Mouse (Mus musculus) neural tube, embryonic 14.5 days (tissue): ENCODE measurements at regions not wholly inside any gene's neighbourhood (a gene's known extent, or its start where the extent isn't known, plus 50 kb on each side); places are given as distances from the start of the nearest gene placed in this dataset.
"Not testable (repeated sequence)": the region's sequence is repeated elsewhere in the genome, so short reads cannot be mapped to it uniquely, and the experiment has no call there.

Source experiments
- ATAC-seq: fragments of 200-750 bp; cut with Nextera tagmentation; 2 replicates; pipeline ENCODE4 v1.8.0; 2017; ENCODE audit warnings: low read depth, mild to moderate bottlenecking, moderate TSS enrichment, moderate library complexity
- H3K27ac ChIP-seq: fragments of 300-500 bp; sonication (generic); 2 replicates; pipeline ENCODE4 v1.5.1; 2014; ENCODE audit warnings: low read depth, mild to moderate bottlenecking, control low read depth, low read length, moderate library complexity, mixed read lengths
- H3K27me3 ChIP-seq: fragments of 300-500 bp; sonication (generic); 2 replicates; pipeline ENCODE4 v1.6.1; 2014; ENCODE audit warnings: low read length; ENCODE audit not compliant: control insufficient read depth, insufficient read depth
- H3K36me3 ChIP-seq: fragments of 300-500 bp; sonication (generic); 2 replicates; pipeline ENCODE4 v1.6.1; 2014; ENCODE audit warnings: low read length, mixed read lengths; ENCODE audit not compliant: control insufficient read depth, insufficient read depth
- H3K4me1 ChIP-seq: fragments of 300-500 bp; sonication (generic); 2 replicates; pipeline ENCODE4 v1.6.1; 2014; ENCODE audit warnings: low read length; ENCODE audit not compliant: control insufficient read depth, insufficient read depth
- H3K4me2 ChIP-seq: fragments of 300-500 bp; sonication (generic); 2 replicates; pipeline ENCODE4 v1.6.1; 2014; ENCODE audit warnings: mild to moderate bottlenecking, low read depth, low read length, control low read depth
- H3K4me3 ChIP-seq: fragments of 300-500 bp; sonication (generic); 2 replicates; pipeline ENCODE4 v1.5.1; 2014; ENCODE audit warnings: low read depth, low read length, control low read depth, mixed read lengths
- H3K9ac ChIP-seq: fragments of 300-500 bp; sonication (generic); replicated peaks from 2 replicates; pipeline ENCODE4 v1.6.1; 2014; ENCODE audit warnings: low read depth, mild to moderate bottlenecking, control low read depth, low read length, mixed read lengths
- H3K9me3 ChIP-seq: fragments of 300-500 bp; sonication (generic); 2 replicates; pipeline ENCODE4 v1.6.1; 2016; ENCODE audit warnings: low read length; ENCODE audit not compliant: control insufficient read depth
- WGBS: fragments of 180-500 bp; shearing (Covaris S2); extraction: QIAGEN DNeasy Blood & Tissue Kit; methylation state at CpG from one replicate; pipeline ENCODE4 v1.1.7; 2014; 5-methylcytosine and 5-hydroxymethylcytosine counted together

- WGBS = 94% methylated on average over 2 of the region's 2 CpGs
- not testable (repeated sequence) for ATAC-seq, H3K27me3 ChIP-seq, H3K27ac ChIP-seq, H3K36me3 ChIP-seq, H3K4me1 ChIP-seq, H3K4me3 ChIP-seq, H3K9me3 ChIP-seq, H3K9ac ChIP-seq, H3K4me2 ChIP-seq
Observed at GRCm38 (mm10) chr17:69650496-69650895, 211.4 kb downstream of the Akain1 start.

- H3K9ac ChIP-seq = no peak overlapping the region
- no peaks in the 10 kb centered on the region for H3K4me1 ChIP-seq
- H3K4me3 ChIP-seq = no peak overlapping the region
- no peak for ATAC-seq
- H3K9me3 ChIP-seq = no peaks in the 10 kb centered on the region
- 49% methylated on average over 2 of the region's 2 CpGs for WGBS
- no peak overlapping the region for H3K4me2 ChIP-seq
- no peaks in the 10 kb centered on the region for H3K27me3 ChIP-seq
- H3K36me3 ChIP-seq = no peaks in the 10 kb centered on the region
- H3K27ac ChIP-seq = no peak overlapping the region
Observed at GRCm38 (mm10) chr17:69654586-69654985, 215.5 kb downstream of the Akain1 start.

DNA sequence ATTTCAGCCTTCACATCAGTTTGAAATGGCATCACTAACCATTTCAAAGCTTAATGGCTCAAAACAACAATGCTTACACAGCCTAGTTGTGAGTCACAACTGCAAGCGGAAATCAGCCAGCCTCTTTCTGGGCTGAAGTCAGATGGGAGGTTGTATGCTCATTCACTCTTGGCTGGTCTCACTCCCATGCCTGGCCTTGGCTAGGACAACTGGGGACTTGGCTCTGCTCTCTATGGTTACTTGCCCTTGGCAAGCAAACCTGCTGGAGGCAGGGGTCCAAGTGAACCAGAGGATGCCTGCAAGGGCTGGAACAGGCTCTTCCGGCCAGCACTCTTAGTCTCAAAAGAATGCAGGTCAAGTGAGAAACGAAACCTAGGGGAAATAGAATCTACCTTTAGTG lies 233.4 kb downstream of the Akain1 start:
- no peak overlapping the region for H3K9ac ChIP-seq
- ATAC-seq = peak; percentile 58; the same call in 1 of the 2 replicates

DNA sequence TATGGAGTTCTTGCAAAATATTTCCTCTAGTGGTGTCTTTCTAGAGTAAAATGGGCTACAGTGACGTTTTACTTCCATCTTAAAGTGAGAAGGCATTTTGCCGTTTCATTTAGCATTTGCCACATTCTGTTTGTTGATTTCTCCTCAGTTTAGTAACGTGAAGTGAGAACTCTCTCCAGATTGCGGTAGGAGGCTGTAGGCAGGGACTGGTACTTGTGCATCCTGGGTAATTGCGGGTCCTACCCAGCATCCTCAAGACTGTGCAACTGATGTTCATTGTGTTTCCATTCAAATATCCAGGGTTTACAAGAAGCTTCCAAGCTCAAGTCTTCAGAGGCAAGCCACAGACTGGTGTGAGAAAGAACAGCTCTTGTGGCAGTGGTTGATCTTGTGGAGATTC lies 244.0 kb downstream of the Akain1 start:
- Histone ChIP-seq H3K4me3 (no peak overlapping the region), H3K36me3 (no peaks in the 10 kb centered on the region), H3K4me2 (no peak overlapping the region), H3K9ac (no peak overlapping the region), H3K27me3 (no peaks in the 10 kb centered on the region), H3K27ac (no peak overlapping the region), H3K9me3 (no peaks in the 10 kb centered on the region), H3K4me1 (no peaks in the 10 kb centered on the region)
- ATAC-seq = no peak
- WGBS = 89% methylated on average over 5 of the region's 5 CpGs

More for the DNA sequence above, 233.4 kb downstream of the Akain1 start:
- 79% methylated on average over 3 of the region's 3 CpGs for WGBS
- Histone ChIP-seq H3K27me3 (no peaks in the 10 kb centered on the region), H3K4me3 (no peak overlapping the region), H3K27ac (no peak overlapping the region), H3K36me3 (no peaks in the 10 kb centered on the region), H3K9me3 (no peaks in the 10 kb centered on the region), H3K4me1 (no peaks in the 10 kb centered on the region), H3K4me2 (no peak overlapping the region)

- H3K4me2 ChIP-seq = no peak overlapping the region
Observed at GRCm38 (mm10) chr17:69685625-69686257, 246.6 kb downstream of the Akain1 start.

GRCm38 (mm10) chr17:69686383-69686782 lies 247.3 kb downstream of the Akain1 start:
- no peaks in the 10 kb centered on the region for H3K36me3 ChIP-seq
- WGBS = 74% methylated on average over 2 of the region's 2 CpGs
- ATAC-seq = no peak
- H3K4me2 ChIP-seq = no peak overlapping the region
- H3K4me1 ChIP-seq = no peaks in the 10 kb centered on the region
- H3K4me3 ChIP-seq = no peak overlapping the region
- H3K27me3 ChIP-seq = no peaks in the 10 kb centered on the region
- no peak overlapping the region for H3K27ac ChIP-seq
- H3K9ac ChIP-seq = no peak overlapping the region
- no peaks in the 10 kb centered on the region for H3K9me3 ChIP-seq

More at GRCm38 (mm10) chr17:69685625-69686257, 246.6 kb downstream of the Akain1 start:
- Histone ChIP-seq H3K4me3 (no peak overlapping the region), H3K36me3 (no peaks in the 10 kb centered on the region), H3K27me3 (no peaks in the 10 kb centered on the region), H3K4me1 (no peaks in the 10 kb centered on the region), H3K9ac (no peak overlapping the region), H3K27ac (no peak overlapping the region), H3K9me3 (no peaks in the 10 kb centered on the region)
- WGBS = 62% methylated on average over 5 of the region's 5 CpGs
- no peak for ATAC-seq

DNA sequence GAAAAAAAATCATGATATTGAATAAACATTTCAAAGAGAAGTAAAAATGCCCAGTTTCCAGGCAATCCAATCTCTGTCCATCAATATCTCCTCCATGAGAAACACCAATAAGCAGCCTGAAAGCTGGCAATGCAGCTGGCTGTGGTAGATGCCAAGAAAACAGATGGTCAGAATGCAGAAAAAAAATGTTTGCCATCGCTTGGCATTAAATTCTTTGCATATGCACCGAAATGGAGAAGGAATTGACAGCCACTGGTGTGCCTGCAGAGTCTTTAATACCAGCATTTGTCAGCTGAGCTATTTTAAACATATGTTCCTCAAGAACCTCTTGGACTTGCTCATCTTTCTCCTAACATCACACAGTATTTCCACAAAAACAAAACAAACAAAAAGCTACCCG lies 256.2 kb downstream of the Akain1 start:
- Histone ChIP-seq H3K4me1 (no peaks in the 10 kb centered on the region), H3K9ac (no peak overlapping the region), H3K4me2 (no peak overlapping the region), H3K36me3 (no peaks in the 10 kb centered on the region), H3K27me3 (no peaks in the 10 kb centered on the region), H3K4me3 (no peak overlapping the region), H3K27ac (no peak overlapping the region), H3K9me3 (no peaks in the 10 kb centered on the region)
- ATAC-seq = no peak
- WGBS = 84% methylated on average over 3 of the region's 3 CpGs

DNA sequence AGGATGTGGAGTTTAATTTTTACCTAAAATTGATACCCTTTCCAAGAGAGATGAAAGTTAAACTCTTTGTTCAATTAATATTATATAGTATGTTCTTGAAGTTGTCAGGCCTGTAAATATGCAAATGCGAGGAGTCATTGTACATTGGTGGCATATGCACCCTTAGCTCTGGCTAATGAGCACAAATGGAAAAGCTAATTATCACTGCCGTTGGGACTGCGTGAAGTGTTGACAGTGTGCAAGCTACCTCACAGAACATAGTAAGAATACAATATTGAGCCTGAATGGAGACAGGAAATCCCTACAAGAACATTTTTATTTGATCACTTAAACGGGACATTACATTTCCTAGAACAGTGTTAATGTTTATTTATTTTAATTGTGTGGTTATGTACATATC lies 241.5 kb upstream of the Dlgap1 start:
- no peaks in the 10 kb centered on the region for H3K27me3 ChIP-seq
- no peak for ATAC-seq
- WGBS = 88% methylated on average over 4 of the region's 4 CpGs
- H3K4me3 ChIP-seq = no peak overlapping the region
- no peaks in the 10 kb centered on the region for H3K9me3 ChIP-seq
- no peak overlapping the region for H3K4me2 ChIP-seq
- H3K9ac ChIP-seq = no peak overlapping the region
- H3K27ac ChIP-seq = no peak overlapping the region
- H3K36me3 ChIP-seq = no peaks in the 10 kb centered on the region
- no peaks in the 10 kb centered on the region for H3K4me1 ChIP-seq

- Histone ChIP-seq H3K9me3 (no peaks in the 10 kb centered on the region), H3K4me3 (no peak overlapping the region), H3K27ac (no peak overlapping the region), H3K27me3 (no peaks in the 10 kb centered on the region), H3K4me2 (no peak overlapping the region), H3K4me1 (no peaks in the 10 kb centered on the region), H3K36me3 (no peaks in the 10 kb centered on the region), H3K9ac (no peak overlapping the region)
- 79% methylated on average over 11 of the region's 11 CpGs for WGBS
- no peak for ATAC-seq
Observed at GRCm38 (mm10) chr17:69732981-69733380, 235.9 kb upstream of the Dlgap1 start.
